Mouse (Mus musculus) ES-E14 (cell line): ENCODE measurements around the gene Olfr1414.

Experiments
- CHD2 ChIP-seq: IDR thresholded peaks from 2 replicates; pipeline ENCODE4 v1.6.1; 2014; ENCODE audit warnings: mild to moderate bottlenecking, low read depth, low read length, inconsistent platforms
- HCFC1 ChIP-seq: IDR thresholded peaks from 2 replicates; pipeline ENCODE4 v1.6.1; 2012; ENCODE audit warnings: low read length, inconsistent platforms, borderline replicate concordance; ENCODE audit not compliant: insufficient read depth
- MAFK ChIP-seq: IDR thresholded peaks from 2 replicates; pipeline ENCODE4 v1.6.1; 2014; ENCODE audit warnings: mild to moderate bottlenecking, low read depth, low read length, inconsistent platforms; ENCODE audit not compliant: insufficient read depth
- ZC3H11A ChIP-seq: IDR thresholded peaks from 2 replicates; pipeline ENCODE4 v1.6.1; 2012; ENCODE audit warnings: low read depth, mild to moderate bottlenecking, inconsistent platforms, low read length, borderline replicate concordance

GRCm38 (mm10) chr1:92473165-92474041 is 45.1 kb downstream of the Olfr1414 start, which contains the start of gene Ndufa10:
- no peak for TF ChIP-seq ZC3H11A
- no peak for TF ChIP-seq CHD2
- TF ChIP-seq HCFC1, result peak; percentile 89
- TF ChIP-seq MAFK, result no peak
